Mouse (Mus musculus) ZHBTc4 (cell line): ENCODE results near the gene Nmur2.

Source experiments
- DNase-seq: peaks from one replicate; pipeline ENCODE4 v3.0.0-alpha.2; 2011; ENCODE audit warnings: low read depth, low spot score

Nmur2 gene

DNA sequence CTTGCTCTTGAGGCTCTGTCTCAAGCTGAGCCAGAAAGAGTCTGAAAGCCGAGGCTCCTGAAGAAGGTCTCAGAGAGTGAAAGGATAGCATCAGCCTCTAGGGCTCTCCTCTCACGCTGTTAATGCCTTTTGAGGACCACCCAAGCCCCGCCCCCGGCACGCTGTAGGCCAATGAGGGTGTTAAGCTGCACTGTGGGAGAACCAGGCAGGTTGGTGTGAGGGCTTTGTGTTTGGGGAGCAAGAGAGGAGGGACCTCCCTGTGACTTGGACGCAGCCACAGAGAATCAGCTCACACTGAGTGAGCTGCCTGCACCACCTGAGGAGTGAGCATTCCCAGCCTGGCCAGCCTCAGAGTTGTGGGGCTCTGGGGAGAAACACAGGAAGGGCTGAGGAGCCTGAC is at the start of gene Nmur2:
TSS of gene Nmur2 (minus strand) at position 94 of the 400 bp plus-strand sequence.
- DNase-seq, result peak; percentile 19

DNA sequence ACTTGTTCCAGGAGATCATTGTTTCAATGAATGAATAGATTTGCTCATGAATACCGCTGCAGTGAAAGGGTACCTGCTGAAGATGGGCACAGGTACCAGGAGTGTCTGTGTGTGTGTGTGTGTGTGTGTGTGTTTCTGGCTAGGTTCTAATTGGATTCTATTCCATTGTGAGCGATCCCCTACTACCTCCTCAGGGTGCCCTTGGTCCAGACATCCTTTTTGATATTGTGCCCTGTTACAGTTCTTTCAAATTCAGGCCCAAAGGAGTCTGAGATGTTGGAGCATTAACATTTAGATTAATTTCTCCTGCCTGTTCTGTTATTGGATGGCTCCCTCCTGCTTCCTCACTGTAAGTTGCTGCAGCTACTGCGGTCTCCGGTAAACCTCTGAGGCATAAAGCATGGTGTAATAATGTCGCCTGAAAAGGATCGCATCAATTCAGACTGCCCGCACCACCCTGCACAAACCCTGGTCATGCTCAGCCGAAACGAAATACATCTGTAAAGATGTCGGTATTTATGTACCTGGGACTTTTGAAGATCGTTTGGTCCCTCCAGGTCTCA is 48.4 kb upstream of the Nmur2 start:
- DNase-seq, result no peak

DNA sequence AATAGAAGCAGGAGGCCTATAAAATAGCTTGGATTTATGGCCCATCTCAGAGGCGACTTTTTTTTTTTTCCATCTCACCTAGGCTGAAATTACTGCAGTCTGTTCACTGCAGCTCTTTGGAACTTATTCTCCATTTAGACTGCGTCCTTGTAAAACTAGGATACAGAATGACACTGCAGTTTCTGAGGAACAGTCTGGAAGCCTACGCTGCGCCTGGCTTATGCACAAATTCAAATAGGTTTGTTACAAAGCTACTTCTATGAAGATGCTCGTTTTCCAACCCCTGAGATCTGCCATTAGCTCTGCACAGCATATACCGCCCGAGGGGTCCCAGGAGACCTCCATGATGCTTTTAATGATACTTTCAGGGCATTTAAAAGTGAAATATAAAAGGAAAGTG is 31.3 kb upstream of the Nmur2 start:
- no peak for DNase-seq

DNA sequence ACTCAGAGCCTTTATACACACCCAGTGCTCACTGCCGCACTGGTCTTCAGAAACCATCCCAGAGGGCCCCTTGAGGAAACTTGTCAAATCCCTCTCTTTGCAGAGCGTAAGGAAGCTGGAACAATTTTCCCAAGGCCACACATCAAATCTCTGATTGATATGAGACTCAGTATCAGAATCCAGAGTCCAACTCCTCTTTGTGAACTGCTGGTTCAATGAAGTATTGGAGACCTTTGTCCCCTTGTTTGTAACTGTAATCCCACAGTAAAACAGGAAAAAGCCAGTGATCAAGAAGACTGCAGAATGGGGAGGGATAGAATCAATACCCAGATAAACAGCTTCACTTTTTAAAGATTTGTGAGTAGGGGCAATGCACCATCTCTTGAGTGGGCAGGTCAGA is 28.8 kb upstream of the Nmur2 start:
- DNase-seq, result no peak

DNA sequence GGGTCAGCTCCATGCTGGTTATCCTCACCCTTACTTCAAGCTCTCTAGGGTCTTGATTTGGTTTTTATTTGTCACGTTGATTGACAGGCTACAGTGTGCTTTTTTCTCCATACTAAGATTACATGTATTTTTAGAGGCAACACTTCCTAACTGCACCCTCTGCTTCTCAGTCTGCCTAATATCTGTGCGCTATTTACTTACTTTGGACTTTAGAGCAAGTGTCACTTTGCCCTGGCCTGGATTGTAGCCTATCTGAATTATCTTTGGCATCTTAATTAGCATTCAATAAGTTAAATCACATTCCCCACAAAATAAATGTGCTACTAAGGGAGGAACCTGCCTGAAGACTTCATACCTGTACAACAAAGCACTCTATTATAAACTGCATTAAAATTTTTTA is 24.3 kb upstream of the Nmur2 start:
- DNase-seq, result no peak

DNA sequence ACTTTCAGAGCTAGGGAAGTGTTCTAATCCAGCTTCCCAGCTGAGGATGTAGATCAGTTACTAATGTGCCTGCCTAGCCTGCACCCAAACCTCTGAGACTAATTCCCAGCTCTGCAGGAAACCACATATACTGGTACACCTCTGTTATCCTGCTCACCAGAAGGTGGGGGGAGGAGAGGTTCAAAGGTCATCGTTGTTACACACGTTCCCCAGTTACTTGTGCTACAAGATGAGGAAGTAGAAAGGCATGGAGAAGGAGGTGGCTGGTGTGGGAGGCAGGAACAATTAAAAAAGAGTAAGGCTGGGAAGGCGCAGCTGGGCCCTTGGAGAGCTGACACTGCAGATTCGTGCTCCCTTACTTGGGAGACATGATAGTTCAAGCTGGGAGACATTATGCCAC is 23.8 kb upstream of the Nmur2 start:
- no peak for DNase-seq

DNA sequence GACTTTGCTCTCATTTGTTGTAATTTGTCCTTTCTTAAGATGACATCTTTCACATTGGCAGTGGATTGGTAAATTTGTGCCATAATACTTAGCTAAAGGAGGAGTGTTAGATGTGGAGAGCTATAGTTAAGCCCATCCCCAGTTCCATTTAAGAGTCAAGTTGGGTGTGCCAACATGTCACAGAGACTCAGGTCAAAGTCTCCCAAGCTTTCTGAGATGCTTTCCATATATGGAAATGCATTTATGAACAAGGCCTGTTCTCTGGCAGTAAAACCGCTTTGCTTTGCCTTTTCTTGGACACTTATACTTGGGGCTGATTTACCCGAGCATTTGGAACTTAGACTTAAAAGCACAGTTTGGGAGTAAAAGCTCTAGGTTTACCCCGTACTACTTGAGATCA is 18.4 kb upstream of the Nmur2 start:
- no peak for DNase-seq

DNA sequence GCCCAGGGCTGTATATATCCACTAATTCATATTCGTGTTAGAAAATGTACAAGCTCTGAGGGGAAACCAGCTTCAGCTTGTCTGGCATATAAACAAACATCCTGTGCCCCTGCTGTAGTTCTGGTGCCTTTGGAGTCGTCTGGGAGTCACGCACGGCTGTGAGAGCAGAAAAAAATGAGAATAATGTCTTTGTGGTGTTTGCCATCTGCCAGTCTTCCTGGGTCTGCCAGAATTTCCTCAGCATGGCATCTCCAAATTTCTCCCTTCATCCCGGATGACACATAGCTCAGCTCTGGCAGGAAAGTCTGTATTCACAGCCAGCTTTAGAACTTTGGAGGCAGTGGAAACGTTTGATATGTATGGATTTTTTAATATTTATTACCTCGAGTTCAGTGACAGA is 13.6 kb upstream of the Nmur2 start:
- no peak for DNase-seq

DNA sequence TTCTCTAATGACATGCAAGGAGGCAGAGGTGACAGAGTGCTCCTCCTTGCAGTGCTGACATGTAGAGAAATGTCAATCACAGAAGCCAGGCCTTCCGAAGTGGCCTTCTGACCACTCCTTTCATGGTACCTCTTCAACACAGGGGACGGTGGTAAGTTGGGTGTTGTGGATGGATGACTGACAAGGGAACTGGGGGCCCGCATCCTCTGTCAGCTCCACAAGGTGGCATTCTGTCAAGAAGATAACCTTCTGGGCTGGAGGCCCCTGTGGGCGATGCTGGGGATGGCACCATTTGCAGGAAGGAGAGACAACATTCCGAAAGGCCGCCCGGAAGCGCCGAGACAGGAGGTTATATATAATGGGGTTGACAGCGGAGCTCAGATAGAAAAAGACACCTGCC is 14.0 kb downstream of the Nmur2 start:
- DNase-seq, result peak; percentile 14

DNA sequence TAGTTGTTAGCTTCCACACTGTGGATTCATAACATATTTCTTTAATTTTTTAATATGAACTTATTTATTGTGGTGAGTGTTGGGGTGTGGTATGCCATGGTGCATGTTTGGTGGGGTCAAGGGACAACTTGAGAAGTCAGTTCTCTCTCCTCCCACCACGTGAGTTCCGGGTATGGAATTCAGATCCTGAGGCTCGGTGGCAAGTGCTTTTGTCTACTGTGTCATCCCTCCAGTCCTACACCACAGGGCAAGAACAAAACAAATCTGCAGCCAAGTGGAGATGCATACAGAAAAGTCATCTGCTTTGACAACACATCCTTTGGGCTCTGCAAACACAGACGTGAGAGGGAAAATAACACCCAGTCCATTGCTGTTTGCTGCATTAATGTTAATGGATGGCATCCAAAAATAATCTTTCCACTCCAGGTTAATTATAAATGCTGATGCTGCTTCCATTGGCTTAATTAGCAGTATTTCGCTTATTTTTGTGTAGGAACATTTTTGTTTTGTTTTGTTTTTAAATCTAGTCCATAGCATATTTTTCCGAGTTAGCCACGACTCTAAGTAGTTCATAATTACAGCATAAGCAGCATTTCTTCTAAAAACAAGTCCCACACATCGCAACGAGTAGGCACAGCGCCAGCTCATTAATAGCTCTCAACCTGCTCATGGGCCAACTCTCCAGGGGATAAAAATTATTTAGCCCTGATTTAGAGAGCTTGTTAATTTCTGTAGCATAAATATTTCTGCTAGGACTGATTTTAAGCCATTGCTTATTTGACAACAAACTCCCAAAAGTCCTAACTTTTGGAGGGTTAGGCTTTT is 14.9 kb downstream of the Nmur2 start:
- no peak for DNase-seq

DNA sequence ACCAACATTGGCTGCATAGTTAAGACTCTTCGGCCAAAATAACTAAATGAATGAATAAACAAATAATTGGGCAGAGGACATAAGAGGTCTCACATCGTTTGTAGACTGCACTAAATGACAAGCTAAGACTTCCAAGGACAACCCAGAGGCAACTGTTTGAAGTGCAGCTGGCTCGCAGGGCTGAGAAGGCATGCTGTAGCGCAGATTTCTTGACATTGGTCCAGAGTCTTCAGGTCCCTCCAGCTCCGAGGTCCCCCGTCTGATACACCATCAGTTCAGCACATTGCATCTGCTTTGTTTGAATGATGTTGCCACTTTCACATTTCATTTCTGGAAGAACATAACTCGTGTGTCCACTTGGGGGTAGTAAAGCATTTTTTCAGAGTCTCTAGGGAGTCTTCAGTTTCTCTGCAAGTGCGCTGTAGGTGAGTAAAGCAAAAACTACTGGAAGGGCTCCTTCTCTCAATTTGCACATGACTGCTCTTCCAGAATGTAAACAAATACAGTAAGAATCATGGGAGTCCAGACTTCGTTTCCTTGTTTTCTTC is 27.2 kb downstream of the Nmur2 start:
- DNase-seq, result no peak

DNA sequence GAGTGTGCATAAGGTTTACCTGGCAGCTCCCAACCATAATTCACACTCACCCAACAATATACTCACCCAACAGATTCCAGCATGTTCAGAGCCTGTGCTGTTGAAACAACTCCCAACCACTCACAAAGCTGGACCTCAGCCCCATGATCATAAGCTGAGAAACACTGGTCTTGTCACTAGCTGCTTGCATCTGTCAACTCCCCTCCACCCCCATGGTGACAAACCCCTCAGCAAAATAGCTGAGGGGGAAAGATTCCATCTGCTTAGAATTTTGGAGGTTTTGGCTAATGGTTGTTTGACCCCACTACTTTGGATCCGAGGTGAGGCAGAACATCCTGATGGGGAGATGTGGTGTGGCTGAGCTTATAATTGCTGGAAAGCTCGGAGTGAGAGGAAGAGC is 28.4 kb downstream of the Nmur2 start:
- DNase-seq, result no peak

DNA sequence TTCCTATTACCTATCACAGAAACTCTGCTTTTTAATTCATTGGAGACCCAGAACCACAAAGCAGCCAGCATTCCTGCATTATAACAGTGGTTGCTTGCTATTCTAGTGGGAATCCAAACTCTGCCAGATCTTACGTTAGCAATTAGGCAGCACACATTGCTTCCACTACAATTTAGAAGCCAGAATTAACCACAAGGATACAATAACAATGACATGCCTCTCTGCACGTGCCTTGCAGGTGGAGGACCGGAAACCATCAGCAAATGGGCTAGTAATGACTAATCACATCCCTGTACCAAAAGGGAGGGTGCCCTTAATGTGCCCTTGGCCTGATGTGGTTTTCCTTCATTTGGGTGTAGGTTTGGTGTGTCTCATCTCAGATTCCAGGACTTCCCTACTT is 32.5 kb downstream of the Nmur2 start:
- DNase-seq, result no peak

DNA sequence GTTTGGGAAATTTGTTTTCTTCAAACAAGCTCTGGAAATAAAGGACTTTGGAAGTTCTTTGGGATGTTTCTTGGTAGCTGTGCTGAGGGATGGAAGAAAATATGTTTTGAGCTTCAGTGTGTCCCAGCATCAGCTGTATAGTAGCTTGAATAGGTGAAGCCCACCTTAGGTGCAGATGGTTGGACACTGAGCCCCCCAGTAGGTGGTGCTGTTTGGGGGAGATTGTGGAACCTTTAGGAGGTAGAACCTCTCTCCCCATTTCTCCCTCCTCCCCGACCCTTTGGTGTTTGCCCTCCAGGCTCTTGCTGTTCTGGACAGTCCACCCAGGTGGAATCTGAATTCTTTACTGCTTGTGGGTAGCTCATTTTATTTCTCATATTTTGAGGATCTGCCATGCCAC is 48.0 kb downstream of the Nmur2 start:
- no peak for DNase-seq

DNA sequence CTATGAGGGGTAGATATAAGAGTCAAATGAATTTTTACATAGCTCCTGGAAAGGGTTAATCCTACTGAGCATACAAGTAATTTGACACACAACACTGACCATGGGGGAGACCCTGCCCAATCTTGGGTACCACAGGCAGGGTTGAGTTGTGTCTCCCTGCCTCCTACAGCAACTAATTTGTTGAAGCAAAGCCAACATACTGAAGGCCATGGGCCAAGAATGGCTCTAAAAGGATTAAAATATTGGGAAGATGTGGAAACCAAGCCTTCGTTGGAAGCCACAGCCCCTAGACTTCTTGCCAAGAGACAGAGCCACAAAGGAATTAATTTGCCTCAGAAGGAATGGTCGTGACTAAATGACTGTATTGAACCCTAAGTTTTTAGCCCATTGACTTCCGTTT is 48.7 kb downstream of the Nmur2 start:
- no peak for DNase-seq

DNA sequence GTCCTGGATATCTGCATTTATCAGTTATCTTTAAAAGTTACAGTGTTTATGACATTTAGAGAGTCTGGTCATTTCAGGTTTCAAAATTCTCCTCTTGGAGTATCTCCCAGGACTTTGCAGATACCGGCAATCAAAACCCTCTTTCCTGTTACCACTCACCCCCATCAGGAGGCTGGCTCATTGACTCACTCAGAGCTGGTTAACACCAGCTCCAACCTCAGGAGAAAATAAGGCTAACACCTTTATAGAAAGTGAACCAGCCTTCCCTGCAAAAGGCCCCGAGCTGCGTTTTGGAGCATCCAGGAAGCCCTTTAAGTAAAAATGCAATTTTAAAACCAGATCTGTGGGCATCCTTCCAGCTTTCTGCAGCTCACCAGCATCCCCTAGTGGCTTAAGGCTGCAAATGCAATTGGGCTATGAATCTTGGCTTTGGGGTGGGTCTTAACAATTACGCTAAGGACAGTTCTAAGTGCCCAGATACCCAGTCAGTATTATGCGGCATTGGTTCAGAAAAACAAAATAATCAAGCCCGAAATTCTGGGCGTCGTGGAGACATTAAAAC is 49.2 kb downstream of the Nmur2 start:
- peak; percentile 65 for DNase-seq

DNA sequence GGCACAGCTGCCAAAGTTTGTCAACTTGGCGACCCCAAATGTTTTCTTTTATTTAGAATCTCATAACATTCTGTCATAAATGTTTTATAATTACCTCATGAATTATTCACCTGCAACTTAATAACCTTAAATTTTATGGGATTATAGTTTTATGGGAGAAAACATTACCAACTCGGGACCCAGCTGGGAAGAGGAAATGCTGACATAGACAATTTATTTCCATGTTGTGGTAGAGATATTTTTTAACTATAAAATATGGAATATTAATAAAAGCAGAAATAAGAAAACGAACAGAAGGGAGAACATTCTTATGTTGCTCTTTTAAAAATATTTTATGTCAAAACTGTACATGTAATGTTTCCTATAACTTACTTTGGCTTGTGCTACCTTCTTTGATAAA is 56.2 kb downstream of the Nmur2 start:
- DNase-seq, result no peak

DNA sequence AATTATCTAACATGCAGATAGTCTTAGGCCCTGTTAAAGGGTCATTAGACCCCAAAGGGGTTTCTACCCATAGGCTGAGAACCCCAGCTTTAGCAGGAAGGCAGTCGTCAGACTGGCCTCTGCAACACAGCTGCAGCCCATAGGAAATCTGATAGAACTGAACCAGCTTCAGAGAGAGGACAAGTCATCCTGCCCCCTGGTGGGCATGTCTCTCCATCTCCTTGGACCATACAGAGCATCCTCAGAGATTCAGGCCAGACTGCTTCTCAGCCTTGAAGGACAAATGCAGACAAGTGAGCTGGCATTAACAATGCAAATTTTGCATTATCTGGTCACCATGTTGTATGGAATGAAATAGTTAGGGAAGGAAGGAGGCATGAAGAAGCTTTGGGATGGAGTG is 59.2 kb downstream of the Nmur2 start:
- DNase-seq, result peak; percentile 65

DNA sequence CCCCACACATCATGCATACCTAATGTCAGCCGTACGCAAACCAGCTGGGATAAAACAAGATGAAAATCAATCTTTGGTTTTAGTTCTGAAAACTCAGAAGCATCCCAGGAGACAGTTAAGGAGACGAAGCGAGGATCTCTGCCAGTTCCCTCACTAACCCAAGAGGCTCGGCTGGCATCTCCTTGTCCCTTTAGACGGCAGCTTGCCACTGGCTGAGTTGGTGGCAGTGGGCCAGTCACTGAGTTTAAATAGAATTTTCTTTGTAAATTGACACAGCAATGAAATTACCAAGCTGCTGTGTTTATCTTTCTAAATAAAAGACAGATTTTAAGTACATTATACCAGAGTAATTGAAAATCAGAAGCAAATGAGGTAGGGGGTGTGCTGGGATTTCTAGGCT is 62.7 kb downstream of the Nmur2 start:
- no peak for DNase-seq
